Mouse (Mus musculus): ENCODE measurements around the gene Kcna1.

DNA sequence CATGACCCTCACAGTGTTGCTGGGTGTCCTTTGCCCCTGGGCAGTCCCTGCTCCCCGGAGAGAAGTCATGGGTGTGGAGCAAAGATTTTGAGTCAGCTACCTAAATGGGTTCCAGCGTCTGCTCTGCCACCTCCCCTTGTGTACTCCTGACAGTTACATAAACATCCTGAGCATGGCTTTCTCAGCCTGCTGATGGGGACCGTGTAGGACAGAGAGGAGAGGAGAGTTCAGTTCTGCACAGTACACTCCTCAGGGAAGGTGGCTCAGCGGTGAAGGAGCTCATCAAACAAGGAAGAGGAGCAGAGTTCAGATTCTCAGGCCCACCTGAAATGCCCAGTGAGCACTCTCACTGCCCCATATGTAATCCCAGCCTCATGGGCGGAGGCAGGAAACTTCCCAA, 51.1 kb downstream of the Kcna1 start:
- TF ChIP-seq CTCF (IDR thresholded peaks at IDR 0.05; ENCODE audit: low read depth, low read length): no peak
- TF ChIP-seq POLR2A (IDR thresholded peaks at IDR 0.05; ENCODE audit: insufficient read depth, low read length): no peak
